Mouse (Mus musculus) naive thymus-derived CD4-positive, alpha-beta T cell, adult 2 months (primary cell): ENCODE measurements around the gene Pde4c.

Experiments
- DNase-seq: peaks from one replicate; pipeline ENCODE4 v3.0.0-alpha.2; 2011; ENCODE audit warnings: low read depth

Gene Pde4c

GRCm38 (mm10) chr8:70723486-70724210, at the start of gene Pde4c:
Pde4c (plus strand) TSS chr8:70723720.
- no peak for DNase-seq

- DNase-seq = no peak
Observed at GRCm38 (mm10) chr8:70674109-70674508, 49.4 kb upstream of the Pde4c start.

- peak; percentile 33 for DNase-seq
Observed at GRCm38 (mm10) chr8:70674716-70675115, 48.8 kb upstream of the Pde4c start.

- DNase-seq = peak; percentile 70
Observed at GRCm38 (mm10) chr8:70675336-70675735, 48.2 kb upstream of the Pde4c start.

GRCm38 (mm10) chr8:70677451-70678080, 46.0 kb upstream of the Pde4c start:
- no peak for DNase-seq

GRCm38 (mm10) chr8:70678679-70679078, 44.8 kb upstream of the Pde4c start:
- DNase-seq = no peak

- no peak for DNase-seq
Observed at GRCm38 (mm10) chr8:70679404-70679803, 44.1 kb upstream of the Pde4c start.

GRCm38 (mm10) chr8:70680039-70680438, 43.5 kb upstream of the Pde4c start:
- DNase-seq = no peak

- DNase-seq = no peak
Observed at GRCm38 (mm10) chr8:70681410-70681809, 42.1 kb upstream of the Pde4c start.

GRCm38 (mm10) chr8:70682193-70682592, 41.3 kb upstream of the Pde4c start:
- DNase-seq = no peak

- DNase-seq = no peak
Observed at GRCm38 (mm10) chr8:70682692-70683091, 40.8 kb upstream of the Pde4c start.

GRCm38 (mm10) chr8:70684291-70684690, 39.2 kb upstream of the Pde4c start:
- peak; percentile 52 for DNase-seq

- no peak for DNase-seq
Observed at GRCm38 (mm10) chr8:70687576-70687975, 35.9 kb upstream of the Pde4c start.

GRCm38 (mm10) chr8:70688136-70688535, 35.4 kb upstream of the Pde4c start:
- no peak for DNase-seq

- no peak for DNase-seq
Observed at GRCm38 (mm10) chr8:70689892-70690390, 33.6 kb upstream of the Pde4c start.

- no peak for DNase-seq
Observed at GRCm38 (mm10) chr8:70691230-70691629, 32.3 kb upstream of the Pde4c start.

GRCm38 (mm10) chr8:70691727-70692231, 31.7 kb upstream of the Pde4c start:
- no peak for DNase-seq

GRCm38 (mm10) chr8:70693636-70694035, 29.9 kb upstream of the Pde4c start:
- DNase-seq = peak; percentile 43

GRCm38 (mm10) chr8:70695318-70696018, 28.1 kb upstream of the Pde4c start:
- peak; percentile 75 for DNase-seq

GRCm38 (mm10) chr8:70696019-70696885, 27.3 kb upstream of the Pde4c start:
- DNase-seq = peak; percentile 90

- DNase-seq = peak; percentile 52
Observed at GRCm38 (mm10) chr8:70696946-70697345, 26.6 kb upstream of the Pde4c start.
